Mouse (Mus musculus): Measurements from ENCODE around the gene Ppp1r3f.

DNA sequence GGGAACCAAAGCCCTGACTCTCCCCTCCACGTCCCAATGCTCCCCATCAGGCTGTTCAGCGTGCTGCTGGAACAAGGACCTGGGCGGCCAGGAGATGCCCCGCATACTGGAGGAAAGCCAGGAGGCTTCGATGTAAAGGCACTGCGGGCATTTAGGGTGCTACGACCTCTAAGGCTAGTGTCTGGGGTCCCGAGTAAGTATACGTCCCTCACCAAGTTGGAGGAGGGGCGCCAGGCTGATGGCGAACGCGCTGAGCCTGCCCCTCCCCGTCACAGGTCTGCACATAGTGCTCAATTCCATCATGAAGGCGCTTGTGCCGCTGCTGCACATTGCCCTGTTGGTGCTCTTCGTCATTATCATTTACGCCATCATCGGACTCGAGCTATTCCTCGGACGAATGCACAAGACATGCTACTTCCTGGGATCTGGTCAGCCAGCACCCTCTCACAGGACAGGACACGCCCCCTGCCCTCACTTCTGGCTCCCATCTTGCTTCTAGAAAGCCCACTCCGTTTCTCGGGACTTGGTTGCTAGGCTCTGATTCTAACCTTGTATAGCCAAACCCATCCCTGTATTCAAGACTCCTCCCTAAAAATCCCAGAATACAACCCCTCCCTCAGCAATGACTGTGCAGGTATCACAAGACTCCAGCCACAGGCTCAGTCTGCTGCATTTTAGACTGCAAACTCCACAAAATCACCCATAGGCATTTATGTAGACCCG is 36.6 kb upstream of the Ppp1r3f start:
- TF ChIP-seq CTCF (IDR thresholded peaks at IDR 0.05) (no peak), POLR2A (IDR thresholded peaks at IDR 0.05; ENCODE audit: insufficient read depth, low read depth, low read length) (no peak)
